Mouse (Mus musculus): ENCODE results near the gene Mapkapk2.
"Not testable (repeated sequence)": the region's sequence is repeated elsewhere in the genome, so short reads cannot be mapped to it uniquely, and the experiment has no call there.

Mapkapk2 gene

GRCm38 (mm10) chr1:131048121-131048863, 49.3 kb downstream of the Mapkapk2 start:
- DNase-seq = no peak

DNA sequence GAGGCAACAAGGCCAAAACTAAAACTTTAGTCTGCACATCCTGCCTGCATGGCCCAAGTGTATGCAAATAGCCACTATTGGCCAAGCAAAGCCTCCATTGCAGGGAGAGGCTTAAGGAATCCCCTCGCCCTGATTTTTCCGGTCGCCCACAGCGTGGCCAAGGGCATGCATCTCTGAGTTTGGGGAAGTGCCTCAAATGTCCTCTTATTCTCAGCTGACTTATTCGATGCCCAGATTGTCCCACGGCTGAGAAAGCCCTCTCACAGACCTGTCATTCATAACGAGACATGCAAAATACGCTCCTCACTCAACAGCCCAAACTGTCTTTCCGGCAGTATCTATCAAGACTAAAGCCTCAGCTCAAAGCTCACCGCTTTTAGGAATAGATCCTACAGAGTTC, 51.0 kb downstream of the Mapkapk2 start:
- no peak for DNase-seq

DNA sequence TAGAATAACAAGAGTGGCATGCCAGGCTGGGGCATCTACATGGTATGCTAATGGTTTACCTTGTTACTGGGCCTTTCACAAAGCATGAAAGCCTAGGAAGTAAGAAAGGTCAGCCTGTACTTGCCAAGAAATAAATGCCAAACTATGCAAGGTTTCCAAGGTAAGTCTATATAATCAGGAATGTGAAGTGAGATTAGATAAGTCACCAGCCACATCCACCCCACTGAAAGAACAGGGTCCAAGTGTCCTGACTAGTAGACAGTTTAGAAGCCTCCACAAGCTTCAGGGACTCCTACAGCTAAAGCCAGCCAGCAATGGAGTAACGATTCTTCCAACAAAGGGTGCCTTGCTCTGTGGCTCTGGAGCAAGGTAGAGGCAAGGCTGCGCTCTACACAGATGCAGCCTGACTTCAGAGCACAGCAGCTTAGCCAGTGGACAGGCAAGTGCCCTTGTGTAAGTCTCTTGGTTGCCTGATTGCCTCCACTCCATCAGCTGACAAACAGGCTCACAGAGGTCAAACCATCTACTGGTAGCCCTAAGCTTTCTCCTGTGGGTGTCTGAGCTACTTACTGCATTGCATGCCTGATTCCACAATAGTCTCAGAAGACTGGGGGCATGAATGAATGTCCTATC, 51.8 kb downstream of the Mapkapk2 start:
- DNase-seq = no peak

DNA sequence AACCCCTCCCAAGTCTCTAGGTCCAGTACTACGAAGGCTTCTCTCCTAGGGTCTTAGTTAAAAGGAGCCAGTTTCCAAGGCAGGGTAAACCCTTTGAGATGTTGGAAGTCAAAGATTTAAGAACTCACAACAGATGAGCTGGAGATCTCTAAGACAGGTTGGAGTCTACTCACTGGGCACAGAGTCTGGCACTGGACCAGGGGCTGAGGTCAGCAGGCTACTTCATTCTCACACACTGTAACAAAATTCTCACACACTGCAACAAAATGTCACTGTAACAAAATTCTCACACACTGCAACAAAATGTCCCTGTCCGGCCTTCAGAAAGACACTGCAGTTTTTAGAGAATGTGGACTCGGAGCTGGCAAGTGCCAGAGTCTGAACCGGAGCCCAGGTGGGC, 54.0 kb downstream of the Mapkapk2 start:
- no peak for DNase-seq

DNA sequence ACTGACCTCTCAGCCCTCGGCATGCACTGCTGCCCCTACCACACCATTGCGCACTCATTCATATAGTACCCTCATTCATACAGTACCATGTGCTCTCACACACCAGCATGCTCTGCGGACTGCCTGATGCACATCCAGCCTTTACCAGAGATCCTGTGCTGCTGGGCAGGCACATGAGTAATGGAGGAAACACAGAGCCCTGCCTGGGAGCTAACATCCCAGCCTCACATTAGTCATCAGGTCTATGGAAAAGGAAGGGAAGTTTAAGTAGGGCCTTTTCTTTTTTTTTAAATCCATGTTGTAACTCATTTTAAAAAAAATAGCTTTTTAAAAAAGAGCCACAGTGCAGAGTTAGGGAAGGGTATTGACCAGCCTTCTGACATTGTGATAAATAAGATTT, 54.9 kb downstream of the Mapkapk2 start:
- DNase-seq = no peak

DNA sequence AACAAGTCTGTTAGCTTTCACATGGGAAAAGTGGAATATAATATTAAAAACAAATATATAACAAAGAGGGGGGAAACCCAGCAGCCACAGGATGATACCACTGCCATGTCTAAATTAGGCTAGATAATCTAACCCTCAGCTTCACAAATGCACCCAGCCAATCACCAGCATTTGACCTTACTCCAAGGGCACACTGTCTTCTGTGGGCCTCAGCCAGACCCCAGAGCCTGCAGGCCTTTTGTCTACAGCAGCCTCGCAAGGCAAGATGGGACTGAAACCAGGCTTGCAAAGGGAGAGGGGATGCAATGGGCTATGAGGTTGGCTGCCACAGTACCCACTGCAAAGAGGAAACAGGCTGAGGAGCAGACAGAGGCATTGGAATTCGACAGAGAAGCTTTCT, 55.4 kb downstream of the Mapkapk2 start:
- no peak for DNase-seq

DNA sequence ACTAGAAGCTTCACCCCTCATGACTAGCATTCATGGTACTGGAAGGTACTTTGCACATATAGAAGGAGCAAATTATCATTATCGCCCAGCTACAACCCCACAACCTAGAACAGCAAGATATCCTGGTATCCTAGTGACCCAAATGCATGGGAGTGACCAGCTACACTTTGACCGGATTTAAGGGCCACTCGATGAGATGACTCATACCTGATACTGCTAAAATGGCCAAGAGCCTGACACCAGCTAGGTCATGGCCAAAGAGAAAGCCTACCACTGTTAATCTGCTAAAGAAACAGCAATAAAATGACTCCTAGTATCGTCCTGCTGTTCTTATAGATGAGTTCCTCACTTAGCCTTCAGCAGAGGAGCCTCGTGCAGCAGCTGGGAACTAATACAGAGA, 58.1 kb downstream of the Mapkapk2 start:
- DNase-seq = no peak

DNA sequence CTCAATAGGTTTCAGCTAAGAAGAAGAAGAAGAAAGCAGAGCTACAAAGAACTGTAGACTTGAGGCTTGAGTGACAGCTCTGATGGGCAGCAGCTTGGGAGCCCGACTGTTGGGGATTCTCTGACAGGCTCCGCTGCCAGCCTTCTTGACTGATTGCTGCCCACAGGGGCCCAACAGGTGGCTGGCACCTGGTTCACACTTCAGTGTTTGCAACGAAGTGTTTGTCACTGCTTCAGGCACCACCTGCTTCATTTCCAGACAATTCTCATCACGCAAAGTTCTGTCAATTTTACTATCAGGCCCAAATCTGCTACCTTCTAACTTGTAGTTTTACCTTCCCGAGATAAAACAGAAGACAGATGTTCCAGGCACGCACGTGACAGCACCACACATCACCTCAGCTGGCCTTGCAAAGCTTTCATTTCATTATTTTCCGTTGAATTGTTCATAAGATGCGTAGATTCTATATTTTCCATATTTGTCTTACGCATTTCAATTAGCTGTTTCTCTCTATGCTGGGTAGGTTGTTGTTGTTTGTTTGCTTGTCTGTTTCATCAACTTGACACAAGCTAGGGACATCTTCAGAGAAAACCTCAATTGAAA, 59.1 kb downstream of the Mapkapk2 start:
- DNase-seq = no peak

- DNase-seq = no peak
These were observed 59.6 kb downstream of the Mapkapk2 start for GRCm38 (mm10) chr1:131038001-131038400.

DNA sequence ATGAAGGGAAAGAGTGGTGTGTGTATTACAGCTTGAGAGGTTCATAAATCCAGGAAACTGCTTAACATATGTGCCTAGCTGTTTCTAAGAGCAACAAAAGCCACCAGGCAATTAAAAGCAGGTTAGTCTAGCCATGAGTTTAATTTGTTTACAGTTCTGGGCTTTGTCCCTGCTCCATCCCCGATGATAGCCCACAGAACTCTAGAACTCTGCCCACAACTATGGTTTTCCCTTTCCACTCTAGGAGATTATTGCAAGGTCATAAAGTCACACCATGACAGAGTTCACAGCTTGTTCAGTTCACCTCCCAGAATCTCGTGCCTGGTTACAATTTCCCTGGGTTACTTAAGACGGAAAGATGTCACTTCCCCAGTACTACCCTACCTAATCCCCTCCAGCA, 66.4 kb downstream of the Mapkapk2 start:
- DNase-seq = no peak

DNA sequence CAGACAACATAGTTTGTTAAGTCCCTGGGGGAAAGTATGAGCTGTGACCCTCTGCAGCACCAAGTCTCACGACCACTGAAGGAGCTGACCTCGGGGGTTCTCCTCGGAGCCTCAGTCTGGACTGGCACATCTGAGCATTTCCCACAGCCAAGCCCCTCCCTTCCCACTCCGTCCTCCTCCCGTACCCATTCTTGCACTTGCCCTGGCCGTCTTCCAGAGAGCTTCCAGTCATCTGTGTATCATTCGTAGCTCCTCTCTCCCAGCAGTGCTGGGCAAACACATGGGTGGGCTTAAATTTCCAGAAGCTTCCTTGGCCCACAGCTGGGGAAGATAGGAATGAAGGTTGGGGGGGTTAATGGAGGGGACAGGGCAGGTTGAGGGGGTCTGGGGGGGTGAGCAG, 67.4 kb downstream of the Mapkapk2 start:
- no peak for DNase-seq

DNA sequence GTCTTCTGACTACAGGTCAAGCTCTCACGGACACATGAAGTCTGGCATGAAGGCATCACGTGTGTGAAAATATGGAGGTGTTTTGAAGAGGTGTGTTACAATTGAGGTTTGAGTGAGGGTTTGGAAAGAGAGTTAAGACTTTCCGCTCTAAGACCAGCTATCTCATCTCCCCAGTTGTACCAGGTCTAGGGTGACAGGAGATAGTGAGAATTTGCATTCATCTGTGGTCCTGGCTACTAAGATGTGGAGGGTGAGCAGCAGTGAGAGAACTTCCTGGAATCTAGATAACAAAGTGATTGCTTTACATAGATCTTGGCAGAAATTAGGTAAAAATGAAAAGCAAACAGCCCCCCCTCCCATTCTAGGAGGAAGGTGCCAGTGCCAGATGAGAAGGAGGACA, 68.4 kb downstream of the Mapkapk2 start:
- no peak for DNase-seq

GRCm38 (mm10) chr1:131025843-131026190, 71.8 kb downstream of the Mapkapk2 start:
- DNase-seq = no peak

DNA sequence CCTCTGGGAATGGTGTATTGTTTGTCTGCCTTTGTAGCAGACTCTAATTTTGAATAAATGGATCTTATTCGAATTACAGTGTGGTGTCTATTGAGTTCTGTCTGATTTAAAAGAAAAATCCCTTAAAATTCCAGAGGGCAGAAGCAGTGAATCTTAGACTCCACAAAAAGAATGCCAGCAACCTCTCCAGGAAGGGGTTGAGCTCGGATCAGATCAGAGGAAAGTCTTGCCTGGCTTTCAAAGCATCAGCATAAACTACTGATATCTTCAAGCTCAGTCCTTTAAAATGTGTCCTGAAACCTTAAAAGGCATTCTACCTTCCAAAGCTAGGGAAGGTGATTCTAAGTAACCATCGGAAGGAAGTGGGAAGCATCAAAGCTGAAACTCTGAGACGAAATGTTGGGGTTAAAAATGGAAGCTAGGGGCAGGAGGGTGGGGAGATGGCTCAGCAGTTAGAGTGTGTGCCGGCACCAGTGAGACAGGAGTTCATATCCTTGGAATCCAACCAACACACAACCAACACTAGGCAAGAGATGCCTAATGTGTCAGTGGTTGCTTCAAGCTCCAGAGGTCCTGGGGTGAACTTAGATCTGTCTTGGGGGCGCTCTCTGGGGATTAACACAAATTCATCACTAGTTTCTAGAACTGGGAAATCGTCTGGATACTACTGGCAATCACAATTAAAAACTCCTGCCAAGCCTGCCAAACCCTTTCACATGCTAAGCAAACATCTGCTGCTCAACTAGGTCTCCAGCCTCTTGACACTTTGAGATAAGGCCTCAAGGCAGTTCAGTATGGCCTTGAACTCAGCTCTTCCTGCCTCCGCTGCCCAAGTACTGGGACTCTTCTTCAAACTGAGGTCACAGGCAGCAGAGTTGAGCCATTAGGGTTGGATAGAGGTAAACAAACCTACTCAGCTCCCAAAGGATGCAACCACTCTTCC, 72.5 kb downstream of the Mapkapk2 start:
- DNase-seq = no peak

DNA sequence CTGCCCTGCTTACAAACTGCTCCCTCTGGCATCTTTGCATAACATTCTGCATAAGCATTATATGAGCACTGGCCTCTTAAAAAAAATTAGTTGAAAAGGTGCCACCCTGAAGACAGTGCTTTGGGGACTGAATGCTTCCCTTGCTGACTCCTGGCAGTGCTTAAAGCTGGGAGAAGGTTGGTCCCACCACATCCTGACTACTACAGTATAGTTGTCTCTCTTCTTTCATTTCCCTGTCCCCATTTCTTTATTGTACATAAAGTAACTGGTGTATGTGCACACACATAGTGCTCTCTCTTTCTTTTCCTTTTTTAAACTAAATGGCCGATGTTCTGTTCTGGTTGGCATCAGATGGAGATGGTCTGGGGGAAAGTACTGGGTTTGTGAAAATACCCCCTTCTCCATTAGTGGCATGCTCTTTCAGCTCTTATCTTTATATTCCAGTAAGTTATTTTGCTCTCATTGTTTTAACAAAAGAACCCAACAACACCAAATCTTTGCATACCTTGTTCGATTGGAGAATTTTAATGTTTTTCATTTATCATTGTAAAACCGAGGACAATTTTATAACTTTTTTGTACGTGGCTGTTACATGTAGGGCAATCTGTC, 74.3 kb downstream of the Mapkapk2 start:
- DNase-seq = not testable (repeated sequence)

DNA sequence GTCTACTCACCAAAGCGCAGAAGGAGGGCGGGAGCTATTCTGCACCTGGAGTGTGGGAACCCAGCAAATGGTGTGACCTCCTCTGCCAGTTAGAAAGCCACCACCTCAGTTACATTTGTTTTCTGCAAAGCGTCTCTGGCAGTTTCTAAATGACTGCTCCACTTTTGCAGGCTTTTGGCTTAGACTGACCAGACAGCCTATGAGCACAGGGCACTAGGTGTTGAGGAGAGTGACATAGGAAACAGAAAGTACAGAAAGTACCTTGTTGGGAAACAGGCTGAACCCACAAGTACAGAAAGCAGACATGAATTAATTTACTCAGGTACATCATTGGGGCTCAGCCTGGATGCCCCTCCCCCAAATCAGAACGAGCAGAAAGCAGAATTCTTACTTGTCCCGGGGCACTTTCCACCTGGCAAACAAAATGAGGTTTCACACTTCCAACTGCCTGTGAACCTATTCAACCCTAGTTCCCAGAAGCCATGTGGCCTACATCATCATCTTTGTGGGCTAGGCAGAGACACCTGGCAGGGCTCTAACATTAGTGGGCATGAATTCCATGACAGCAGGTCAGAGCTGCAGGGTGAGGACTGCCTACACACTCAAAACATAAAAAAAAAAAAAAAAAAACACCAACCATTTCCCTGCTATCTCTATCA, 74.9 kb downstream of the Mapkapk2 start:
- peak; percentile 33 for DNase-seq

DNA sequence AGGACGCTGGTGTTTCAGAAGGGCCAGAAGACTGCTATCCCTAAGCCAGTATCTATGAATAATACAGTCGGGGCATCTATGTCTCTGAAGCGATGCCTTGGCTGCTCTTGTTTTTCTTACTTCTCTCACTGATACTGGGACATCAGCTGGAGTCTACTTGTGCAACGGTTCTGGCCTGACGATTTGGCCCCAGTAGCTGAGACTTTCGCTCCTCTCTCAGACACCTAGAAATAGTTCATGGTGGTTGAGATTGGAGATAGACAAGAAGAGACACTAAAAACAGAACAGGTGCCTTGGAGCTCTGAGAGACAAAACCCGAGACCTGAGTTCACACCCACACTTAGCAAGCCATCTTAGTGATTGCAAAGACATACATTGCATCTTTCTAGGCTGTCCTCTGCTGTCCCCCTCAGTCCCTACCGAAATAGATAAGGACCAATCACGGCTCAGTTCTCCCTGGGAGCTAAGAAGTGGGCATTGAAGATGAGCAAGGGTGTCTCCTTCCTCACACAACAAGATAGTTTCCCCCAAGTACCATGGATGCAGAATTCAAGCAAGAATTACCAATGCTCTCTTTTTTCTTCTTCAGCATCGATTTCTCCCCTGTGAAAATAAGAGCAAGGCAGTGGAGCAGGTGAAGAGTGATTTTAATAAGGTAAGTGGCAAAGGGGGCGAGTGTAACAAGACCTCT, 75.6 kb downstream of the Mapkapk2 start:
- DNase-seq = no peak

- no peak for DNase-seq
These were observed 76.2 kb downstream of the Mapkapk2 start for GRCm38 (mm10) chr1:131021438-131021837.

- no peak for DNase-seq
These were observed 77.0 kb downstream of the Mapkapk2 start for GRCm38 (mm10) chr1:131020425-131021310.

DNA sequence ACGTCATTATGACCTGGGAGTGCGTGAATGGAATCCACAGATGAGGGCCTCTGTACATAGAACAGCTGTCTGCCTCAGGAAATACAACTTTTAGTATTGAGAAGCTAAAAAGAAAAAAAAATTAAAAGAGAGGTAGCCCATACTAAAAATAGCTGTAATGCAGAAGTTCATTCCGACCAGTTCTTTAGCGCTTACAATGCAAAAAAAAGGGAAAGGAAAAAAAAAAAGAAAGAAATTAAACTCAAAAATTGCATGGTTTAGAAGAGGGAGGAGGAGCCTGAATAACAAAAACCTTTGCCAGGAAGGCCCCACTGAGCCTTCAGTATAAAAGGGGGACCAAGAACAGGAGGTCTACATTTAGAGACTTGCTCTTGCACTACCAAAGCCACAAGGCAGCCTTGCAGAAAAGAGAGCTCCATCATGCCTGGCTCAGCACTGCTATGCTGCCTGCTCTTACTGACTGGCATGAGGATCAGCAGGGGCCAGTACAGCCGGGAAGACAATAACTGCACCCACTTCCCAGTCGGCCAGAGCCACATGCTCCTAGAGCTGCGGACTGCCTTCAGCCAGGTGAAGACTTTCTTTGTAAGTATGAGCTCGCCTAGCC, 78.0 kb downstream of the Mapkapk2 start, which contains the start of gene Il10:
Il10 (plus strand) TSS at position 354 of the 607 bp plus-strand sequence.
- no peak for DNase-seq
